Mouse (Mus musculus): ENCODE data around the gene Ang6. TPM values are rescaled to one million over a fixed set of nuclear protein-coding genes. Genes with fewer than 3 reads are reported as not detected.
A peak's percentile ranks its signal among the peaks of the same experiment; 100 is the strongest.
"Not testable (repeated sequence)": the region's sequence is repeated elsewhere in the genome, so short reads cannot be mapped to it uniquely, and the experiment has no call there.

Gene Ang6
- not detected for total RNA-seq (2021)

DNA sequence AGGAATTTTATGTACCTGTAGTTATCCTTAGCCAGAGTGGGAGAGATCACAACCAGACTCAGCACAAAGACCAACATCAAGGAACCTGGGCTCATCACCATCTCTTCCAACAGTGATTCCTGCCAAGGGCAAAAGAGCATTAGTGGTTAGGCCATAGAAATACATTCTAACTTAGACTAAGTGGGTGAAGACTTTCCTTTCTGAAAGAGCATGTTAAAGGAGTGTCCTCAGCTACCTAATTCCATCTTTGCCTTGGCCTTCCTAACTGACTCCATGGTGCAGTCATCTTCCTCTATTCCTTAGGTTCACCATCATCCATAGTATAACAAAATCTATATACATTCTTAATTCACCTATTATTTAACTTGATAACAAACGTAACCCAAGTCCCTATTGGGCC is at the start of gene Ang6:
Gene Ang6 (minus strand): TSS at position 101 of the 400 bp plus-strand sequence.
- intact Hi-C loops (cut with DNase I) = no loop called here
- no peak for DNase-seq

- DNase-seq; intact Hi-C loops (cut with DNase I): not testable (repeated sequence)
Measured at GRCm38 (mm10) chr14:44046567-44046966, 44.5 kb upstream of the Ang6 start.

GRCm38 (mm10) chr14:44031828-44032227 is 29.8 kb upstream of the Ang6 start:
- intact Hi-C loops (cut with DNase I); DNase-seq: not testable (repeated sequence)

DNA sequence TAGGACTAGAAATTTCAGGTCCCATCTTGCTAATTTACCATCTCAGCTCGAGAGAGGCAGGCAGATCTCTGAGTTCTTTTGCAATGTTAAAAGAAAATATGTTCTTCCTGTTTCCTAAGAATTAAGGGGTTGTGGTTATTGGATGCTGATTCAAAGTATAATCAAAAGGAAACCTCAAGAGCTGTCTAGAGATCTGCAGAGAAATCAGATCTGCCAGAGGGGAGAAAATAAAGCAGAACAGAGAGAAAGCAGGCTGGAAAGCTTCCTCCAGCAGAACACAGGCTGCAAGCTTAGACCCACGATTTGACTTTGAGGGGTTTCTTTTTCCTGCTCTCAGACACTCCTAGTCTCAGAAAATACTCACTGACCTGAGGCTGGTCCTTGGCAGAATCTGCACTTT is 7.6 kb upstream of the Ang6 start:
- intact Hi-C loops (cut with DNase I); DNase-seq: not testable (repeated sequence)

GRCm38 (mm10) chr14:44008021-44008420 is 6.0 kb upstream of the Ang6 start:
- DNase-seq; intact Hi-C loops (cut with DNase I): not testable (repeated sequence)

GRCm38 (mm10) chr14:44001600-44001999 is 469 bp downstream of the Ang6 start:
- no peak for DNase-seq
- intact Hi-C loops (cut with DNase I) = no loop called here

GRCm38 (mm10) chr14:43998455-43999000 is 3.5 kb downstream of the Ang6 start:
- intact Hi-C loops (cut with DNase I); DNase-seq: not testable (repeated sequence)

- intact Hi-C loops (cut with DNase I) = not testable (repeated sequence)
- DNase-seq = peak; percentile 77 to 82
Measured at GRCm38 (mm10) chr14:43987404-43987803, 14.7 kb downstream of the Ang6 start.

DNA sequence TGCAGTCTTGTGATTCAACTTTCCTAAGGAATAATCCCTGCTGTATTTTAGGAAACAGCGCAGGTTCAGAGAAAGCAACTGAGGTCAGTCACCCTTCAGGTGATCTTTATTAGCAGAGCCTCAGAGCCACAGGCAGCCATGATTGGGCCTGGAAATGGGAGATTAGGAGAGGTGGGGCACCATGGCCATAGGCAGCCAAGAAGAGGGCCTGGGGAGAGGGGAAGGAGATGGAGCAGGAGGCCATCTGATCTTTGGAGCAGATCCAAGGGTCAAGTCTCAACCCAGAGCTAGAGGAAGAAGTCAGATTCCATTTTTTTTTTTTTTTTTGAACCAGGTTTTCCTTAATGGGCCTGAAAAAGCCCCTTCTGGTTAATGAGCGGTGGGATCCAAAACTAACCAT is 15.9 kb downstream of the Ang6 start:
- DNase-seq = no peak
- intact Hi-C loops (cut with DNase I) = no loop called here

- intact Hi-C loops (cut with DNase I) = loop anchor here (5.0 kb wide), 1 partner anchor 52 kb away; no protein-coding TSS in a partner anchor
Measured at GRCm38 (mm10) chr14:43983897-43984296, 18.2 kb downstream of the Ang6 start.

GRCm38 (mm10) chr14:43983454-43983853 is 18.6 kb downstream of the Ang6 start:
- intact Hi-C loops (cut with DNase I) = loop anchor here (5.0 kb wide), 1 partner anchor 51 kb away; no protein-coding TSS in a partner anchor
- DNase-seq = peak; percentile 5 to 8

More at GRCm38 (mm10) chr14:43983897-43984296, 18.2 kb downstream of the Ang6 start:
- peak; percentile 61 to 69 for DNase-seq

- DNase-seq; intact Hi-C loops (cut with DNase I): not testable (repeated sequence)
Measured at GRCm38 (mm10) chr14:43956769-43957168, 45.3 kb downstream of the Ang6 start, which contains the start of gene Ang5. Gene Ang5, plus strand, starts transcription at chr14:43957069.

- intact Hi-C loops (cut with DNase I); DNase-seq: not testable (repeated sequence)
Measured at GRCm38 (mm10) chr14:43955074-43955473, 47.0 kb downstream of the Ang6 start.

GRCm38 (mm10) chr14:43953382-43953781 is 48.7 kb downstream of the Ang6 start:
- intact Hi-C loops (cut with DNase I); DNase-seq: not testable (repeated sequence)

Other genes with a start within 250 kb of the Ang6 start
- not detected for gene Gm8180, start 217.5 kb downstream of the Ang6 start, total RNA-seq (2021)
- gene Ear1, start 126.8 kb downstream of the Ang6 start, total RNA-seq (2021) = not detected
- not detected for gene Ear10, start 78.7 kb downstream of the Ang6 start, total RNA-seq (2021)
- 1 to 10 TPM; 4.8 to 5.5 TPM for gene Gm8113, start 76.9 kb downstream of the Ang6 start, total RNA-seq (2021)
- gene Ang5, start 45.2 kb downstream of the Ang6 start, total RNA-seq (2021) = not detected
- gene Ear2, start 100.4 kb upstream of the Ang6 start, total RNA-seq (2021) = under 1 TPM; 0.50 to 0.77 TPM
- not detected for gene Gm3327, start 121.6 kb upstream of the Ang6 start, total RNA-seq (2021)
- not detected for gene Gm8212, start 195.4 kb upstream of the Ang6 start, total RNA-seq (2021)
- not detected for gene 4930503E14Rik, start 211.0 kb upstream of the Ang6 start, total RNA-seq (2021)